Mouse (Mus musculus) left cerebral cortex, postnatal 14 days (tissue): ENCODE measurements around the gene Tnnt3. TPM values are rescaled to one million over a fixed set of nuclear protein-coding genes. Genes with fewer than 3 reads are reported as not detected.

Experiments
- DNase-seq, 2 experiments: peaks; one replicate each; pipeline ENCODE4 v3.0.0; 2021 to 2022; ENCODE audit warnings: low spot score in 2 of 2, mixed read lengths in 1 of 2
- intact Hi-C: fragments of 180-260 bp; cut with DNase I; formaldehyde crosslinking; loops from one replicate; pipeline ENCODE4 v1.15.1; 2025
- total RNA-seq, 2 experiments: library from RNA; stranded (reverse); gene quantifications; 2 replicates each; pipeline ENCODE4 v1.2.3; 2021

The Tnnt3 gene
- total RNA-seq, 2 experiments from 2014 or later: not detected

- no peak for DNase-seq
- intact Hi-C loops: no loop called here
Measured at GRCm38 (mm10) chr7:142475641-142476040, 23.0 kb upstream of the Tnnt3 start.

GRCm38 (mm10) chr7:142476271-142476670, 22.4 kb upstream of the Tnnt3 start:
- intact Hi-C loops: no loop called here
- no peak for DNase-seq

GRCm38 (mm10) chr7:142476795-142477452, 21.7 kb upstream of the Tnnt3 start:
- intact Hi-C loops: no loop called here
- peak; percentile 40 to 51 for DNase-seq

GRCm38 (mm10) chr7:142478001-142478400, 20.6 kb upstream of the Tnnt3 start:
- intact Hi-C loops: no loop called here
- no peak for DNase-seq

GRCm38 (mm10) chr7:142478574-142478973, 20.1 kb upstream of the Tnnt3 start:
- no peak for DNase-seq
- intact Hi-C loops: no loop called here

GRCm38 (mm10) chr7:142479307-142479706, 19.3 kb upstream of the Tnnt3 start:
- DNase-seq: no peak
- intact Hi-C loops: no loop called here

- DNase-seq: no peak
- intact Hi-C loops: no loop called here
Measured at GRCm38 (mm10) chr7:142479886-142480285, 18.8 kb upstream of the Tnnt3 start.

GRCm38 (mm10) chr7:142480661-142481060, 18.0 kb upstream of the Tnnt3 start:
- no peak for DNase-seq
- intact Hi-C loops: no loop called here

GRCm38 (mm10) chr7:142481186-142481567, 17.5 kb upstream of the Tnnt3 start:
- intact Hi-C loops: no loop called here
- no peak for DNase-seq

GRCm38 (mm10) chr7:142481568-142482255, 16.9 kb upstream of the Tnnt3 start:
- intact Hi-C loops: no loop called here
- DNase-seq: no peak

- DNase-seq: no peak
- intact Hi-C loops: no loop called here
Measured at GRCm38 (mm10) chr7:142482256-142482609, 16.4 kb upstream of the Tnnt3 start.

GRCm38 (mm10) chr7:142483136-142483535, 15.5 kb upstream of the Tnnt3 start:
- intact Hi-C loops: no loop called here
- DNase-seq: no peak

GRCm38 (mm10) chr7:142484780-142485179, 13.9 kb upstream of the Tnnt3 start:
- DNase-seq: no peak
- intact Hi-C loops: loop anchor here (5.0 kb wide), 2 partner anchors 43 to 98 kb away; no protein-coding TSS in a partner anchor

GRCm38 (mm10) chr7:142486751-142487162, 11.9 kb upstream of the Tnnt3 start:
- intact Hi-C loops: loop anchor here (5.0 kb wide), 2 partner anchors 41 to 96 kb away; no protein-coding TSS in a partner anchor

GRCm38 (mm10) chr7:142487341-142487859, 11.2 kb upstream of the Tnnt3 start:
- DNase-seq: peak; percentile 55 to 60
- intact Hi-C loops: loop anchor here (5.0 kb wide), 2 partner anchors 40 to 95 kb away; no protein-coding TSS in a partner anchor

More at GRCm38 (mm10) chr7:142486751-142487162, 11.9 kb upstream of the Tnnt3 start:
- DNase-seq: no peak

GRCm38 (mm10) chr7:142488053-142488452, 10.6 kb upstream of the Tnnt3 start:
- no peak for DNase-seq
- intact Hi-C loops: loop anchor here (5.0 kb wide), 2 partner anchors 39 to 94 kb away; no protein-coding TSS in a partner anchor

GRCm38 (mm10) chr7:142493535-142493934, 5.1 kb upstream of the Tnnt3 start:
- intact Hi-C loops: no loop called here
- no peak for DNase-seq

GRCm38 (mm10) chr7:142496158-142496557, 2.5 kb upstream of the Tnnt3 start:
- intact Hi-C loops: loop anchor here (2.0 kb wide), 1 partner anchor 55 kb away; the partner anchor contains the start of gene Tnni2
- DNase-seq: no peak

- intact Hi-C loops: loop anchor here (2.0 kb wide), 1 partner anchor 56 kb away; the partner anchor contains the start of gene Tnni2
- no peak for DNase-seq
Measured at GRCm38 (mm10) chr7:142496800-142497199, 1.8 kb upstream of the Tnnt3 start.

- peak in 1 of 2 experiments; percentile 16 for DNase-seq
- intact Hi-C loops: loop anchor here (2.0 kb wide), 1 partner anchor 57 kb away; the partner anchor contains the start of gene Tnni2
Measured at GRCm38 (mm10) chr7:142497775-142498174, 861 bp upstream of the Tnnt3 start.
